Mouse (Mus musculus) midbrain, postnatal 0 days (tissue): Measurements from ENCODE around the gene Slc24a3. TPM values are rescaled to one million over a fixed set of nuclear protein-coding genes. Genes with fewer than 3 reads are reported as not detected.

Experiments used
- ATAC-seq: fragments of 200-750 bp; cut with Nextera tagmentation; 2 replicates; pipeline ENCODE4 v1.8.0; 2017; ENCODE audit warnings: moderate number of reproducible peaks, mild to moderate bottlenecking, moderate TSS enrichment, moderate library complexity; ENCODE audit not compliant: low FRiP score
- DNase-seq: peaks from one replicate; pipeline ENCODE4 v3.0.0-alpha.2; 2015; ENCODE audit warnings: low spot score
- H3K27ac ChIP-seq: fragments of 300-500 bp; sonication (generic); 2 replicates; pipeline ENCODE4 v1.5.1; 2014; ENCODE audit warnings: low read depth, mild to moderate bottlenecking, low read length, mixed read lengths
- H3K27me3 ChIP-seq: fragments of 300-500 bp; sonication (generic); 2 replicates; pipeline ENCODE4 v1.6.1; 2014; ENCODE audit warnings: low read length, control low read depth, mixed read lengths; ENCODE audit not compliant: insufficient read depth
- H3K36me3 ChIP-seq: fragments of 300-500 bp; sonication (generic); 2 replicates; pipeline ENCODE4 v1.6.1; 2014; ENCODE audit warnings: low read length, control low read depth, mixed read lengths; ENCODE audit not compliant: insufficient read depth
- H3K4me1 ChIP-seq: fragments of 300-500 bp; sonication (generic); 2 replicates; pipeline ENCODE4 v1.6.1; 2014; ENCODE audit warnings: mild to moderate bottlenecking, control low read depth, antibody characterized with exemption, low read length, mixed read lengths; ENCODE audit not compliant: insufficient read depth
- H3K4me2 ChIP-seq: fragments of 300-500 bp; sonication (generic); 2 replicates; pipeline ENCODE4 v1.6.1; 2014; ENCODE audit warnings: low read depth, mild to moderate bottlenecking, low read length, mixed read lengths; ENCODE audit not compliant: poor library complexity, severe bottlenecking
- H3K4me3 ChIP-seq: fragments of 300-500 bp; sonication (generic); 2 replicates; pipeline ENCODE4 v1.5.1; 2014; ENCODE audit warnings: low read depth, mild to moderate bottlenecking, low read length, moderate library complexity
- H3K9ac ChIP-seq: fragments of 300-500 bp; sonication (generic); replicated peaks from 2 replicates; pipeline ENCODE4 v1.6.1; 2014; ENCODE audit warnings: mild to moderate bottlenecking, low read length, moderate library complexity, mixed read lengths; ENCODE audit not compliant: poor library complexity, severe bottlenecking
- H3K9me3 ChIP-seq: fragments of 300-500 bp; sonication (generic); 2 replicates; pipeline ENCODE4 v1.6.1; 2016; ENCODE audit warnings: low read length, control low read depth
- CTCF ChIP-seq: IDR thresholded peaks from 2 replicates; pipeline ENCODE4 v1.5.1; 2016; ENCODE audit warnings: antibody characterized with exemption, mild to moderate bottlenecking
- WGBS: fragments of 180-500 bp; shearing (Covaris S2); extraction: QIAGEN DNeasy Blood & Tissue Kit; methylation state at CpG from one replicate; pipeline ENCODE4 v1.1.7; 2014; 5-methylcytosine and 5-hydroxymethylcytosine counted together
- polyA plus RNA-seq: library from polyadenylated mRNA; unstranded; fragments of >200 nt; fragmentation: Nextera tagmentation; extraction: Ambion mirVana; gene quantifications from 2 replicates; pipeline ENCODE4 v1.2.1, GENCODE M21; 2015
- total RNA-seq: library from RNA; depleted of rRNA; stranded (reverse); fragments of >200 nt; gene quantifications from 2 replicates; pipeline ENCODE4 v1.2.3, GENCODE M21; 2014

The Slc24a3 gene
- total and polyA plus RNA-seq, 2 experiments from 2014 or later = 34.5 to 65.7 TPM

- H3K27ac ChIP-seq = no peak overlapping the region
- peak; percentile 27; the same call in 1 of the 2 replicates for ATAC-seq
Observed at GRCm38 (mm10) chr2:145420967-145421888, 253.7 kb downstream of the Slc24a3 start.

DNA sequence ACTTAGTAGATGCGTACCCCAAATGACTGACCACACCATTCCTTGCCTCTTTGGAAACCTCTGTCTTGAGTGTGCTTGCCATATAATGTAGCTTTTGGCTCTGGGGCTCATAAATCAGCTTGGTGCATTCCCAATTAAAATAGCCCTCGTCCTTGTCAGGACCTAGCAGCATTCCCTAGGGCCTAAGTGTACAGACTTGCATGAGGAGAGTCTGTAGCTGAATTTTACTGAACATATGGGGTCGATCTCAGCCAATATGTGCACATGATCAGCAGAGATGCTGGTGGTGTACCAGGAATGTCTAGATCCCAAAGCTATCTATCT is 254.3 kb downstream of the Slc24a3 start:
- 48% methylated on average over 3 of the region's 3 CpGs for WGBS
- Histone ChIP-seq H3K27ac (no peak overlapping the region), H3K4me3 (no peak overlapping the region), H3K9ac (no peak overlapping the region), H3K4me1 (no peaks in the 10 kb centered on the region), H3K36me3 (no peaks in the 10 kb centered on the region), H3K27me3 (no peaks in the 10 kb centered on the region), H3K9me3 (no peaks in the 10 kb centered on the region), H3K4me2 (no peak overlapping the region)
- no peak for DNase-seq
- no peak for ATAC-seq
- TF ChIP-seq CTCF = no peak

More at GRCm38 (mm10) chr2:145420967-145421888, 253.7 kb downstream of the Slc24a3 start:
- H3K9me3 ChIP-seq = no peaks in the 10 kb centered on the region
- H3K4me1 ChIP-seq = no peaks in the 10 kb centered on the region
- H3K27me3 ChIP-seq = no peaks in the 10 kb centered on the region
- H3K36me3 ChIP-seq = no peaks in the 10 kb centered on the region
- no peak for TF ChIP-seq CTCF
- H3K4me2 ChIP-seq = no peak overlapping the region
- H3K4me3 ChIP-seq = no peak overlapping the region
- WGBS = 61% methylated on average over 5 of the region's 5 CpGs
- H3K9ac ChIP-seq = no peak overlapping the region
- no peak for DNase-seq

DNA sequence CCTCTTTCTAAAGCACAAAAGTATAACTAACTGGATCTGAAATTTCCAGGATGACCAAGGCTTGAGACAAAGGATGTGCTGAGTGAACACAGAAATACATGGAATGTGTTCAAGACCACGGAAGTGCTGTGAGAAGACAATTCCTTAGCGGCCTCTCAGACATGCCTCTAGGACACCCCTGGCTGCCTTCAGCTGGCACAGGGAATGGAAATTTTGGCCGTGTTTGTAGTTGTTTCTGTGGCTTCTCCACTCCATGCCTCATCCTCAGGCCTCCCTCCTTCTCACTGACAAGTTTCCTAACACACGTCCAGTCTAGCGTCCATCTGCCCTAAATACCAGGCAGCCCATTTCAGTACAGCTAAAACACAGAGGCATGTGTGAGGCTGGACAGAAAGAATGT is 262.4 kb downstream of the Slc24a3 start:
- H3K4me2 ChIP-seq = no peak overlapping the region
- no peaks in the 10 kb centered on the region for H3K9me3 ChIP-seq
- DNase-seq = no peak
- H3K4me1 ChIP-seq = no peaks in the 10 kb centered on the region
- no peak overlapping the region for H3K27ac ChIP-seq
- no peak overlapping the region for H3K4me3 ChIP-seq
- ATAC-seq = no peak
- H3K36me3 ChIP-seq = no peaks in the 10 kb centered on the region
- H3K9ac ChIP-seq = no peak overlapping the region
- WGBS = 89% methylated on average over 5 of the region's 5 CpGs
- TF ChIP-seq CTCF = no peak
- H3K27me3 ChIP-seq = no peaks in the 10 kb centered on the region

DNA sequence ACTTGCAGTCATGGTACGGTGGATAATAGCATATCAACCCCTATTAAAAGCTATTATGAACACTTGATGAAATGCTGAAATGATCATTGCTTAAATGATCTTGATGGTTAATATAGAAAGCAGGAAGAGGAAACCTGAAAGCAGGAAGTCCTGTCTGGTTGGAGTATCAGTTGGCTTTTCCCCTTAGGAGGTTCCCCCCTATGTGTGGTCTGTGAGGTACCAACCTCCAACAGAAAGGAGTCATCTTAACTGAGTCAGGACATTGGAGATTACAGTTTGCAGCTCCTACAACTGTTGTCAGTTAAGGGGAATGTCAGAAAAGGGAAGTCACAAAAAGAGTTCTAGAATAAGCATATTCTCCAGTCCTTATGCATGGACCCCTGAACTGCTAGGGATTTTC is 266.5 kb downstream of the Slc24a3 start:
- no peak for TF ChIP-seq CTCF
- no peak for DNase-seq
- WGBS = 95% methylated on average over 1 of the region's 1 CpGs

DNA sequence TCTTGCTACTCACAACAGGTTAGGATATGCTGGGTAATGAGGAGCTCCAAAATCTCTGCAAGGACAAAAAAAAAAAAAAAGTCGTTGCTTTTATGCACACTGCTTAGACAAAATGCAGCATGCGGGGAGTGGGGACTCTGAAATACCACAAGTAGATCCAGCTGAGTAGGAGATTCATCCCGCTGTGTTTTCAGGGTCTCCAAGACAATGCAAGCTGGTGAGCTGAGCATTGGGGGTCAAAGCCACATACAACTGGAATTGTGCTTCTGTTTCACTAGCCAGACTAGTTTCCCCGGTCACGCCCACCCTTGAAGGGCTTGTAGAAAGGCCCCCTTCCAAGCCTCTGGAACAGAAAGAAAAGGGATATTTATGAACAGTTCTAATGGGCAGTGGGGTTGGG is 270.8 kb downstream of the Slc24a3 start:
- Histone ChIP-seq H3K4me1 (no peaks in the 10 kb centered on the region), H3K36me3 (no peaks in the 10 kb centered on the region), H3K4me3 (no peak overlapping the region), H3K27me3 (no peaks in the 10 kb centered on the region), H3K9ac (no peak overlapping the region), H3K9me3 (no peaks in the 10 kb centered on the region), H3K27ac (no peak overlapping the region), H3K4me2 (no peak overlapping the region)
- DNase-seq (no peak), ATAC-seq (no peak)
- 44% methylated on average over 5 of the region's 5 CpGs for WGBS
- TF ChIP-seq CTCF = no peak

More for the DNA sequence above, 266.5 kb downstream of the Slc24a3 start:
- Histone ChIP-seq H3K4me1 (no peaks in the 10 kb centered on the region), H3K9me3 (no peaks in the 10 kb centered on the region), H3K27ac (no peak overlapping the region), H3K9ac (no peak overlapping the region), H3K27me3 (no peaks in the 10 kb centered on the region), H3K4me2 (no peak overlapping the region), H3K4me3 (no peak overlapping the region), H3K36me3 (no peaks in the 10 kb centered on the region)
- no peak for ATAC-seq

DNA sequence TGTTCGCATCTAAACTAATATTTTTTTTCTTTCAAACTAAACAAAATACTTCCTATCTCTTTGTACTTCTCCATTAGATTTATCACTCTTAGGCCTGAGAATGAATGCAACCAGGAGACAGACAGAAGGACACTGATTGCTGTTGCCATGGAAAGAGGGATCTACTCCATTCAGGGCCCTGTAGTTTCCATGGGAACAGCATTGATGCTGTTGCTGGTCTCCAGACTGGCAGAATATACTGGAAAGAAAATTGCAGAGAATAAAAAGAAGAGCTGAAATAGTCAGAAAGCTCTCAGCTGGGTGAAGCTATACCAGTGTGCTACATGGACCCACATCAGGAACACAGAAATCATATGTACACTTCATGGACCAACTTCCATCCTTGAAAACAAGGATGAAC is 272.2 kb downstream of the Slc24a3 start:
- Histone ChIP-seq H3K4me1 (no peaks in the 10 kb centered on the region), H3K4me2 (no peak overlapping the region), H3K27ac (no peak overlapping the region), H3K4me3 (no peak overlapping the region), H3K9ac (no peak overlapping the region), H3K9me3 (no peaks in the 10 kb centered on the region), H3K36me3 (no peaks in the 10 kb centered on the region), H3K27me3 (no peaks in the 10 kb centered on the region)
- DNase-seq (no peak), ATAC-seq (no peak)
- no peak for TF ChIP-seq CTCF
- 96% methylated on average over 1 of the region's 1 CpGs for WGBS
